Mouse (Mus musculus) gastrocnemius, adult 18-20 months (tissue): Measurements from ENCODE around the gene Gm20388. TPM values are rescaled to one million over a fixed set of nuclear protein-coding genes. Genes with fewer than 3 reads are reported as not detected.

Experiments
- DNase-seq: peaks from one replicate; pipeline ENCODE4 v3.0.0; 2021; ENCODE audit warnings: low spot score
- total RNA-seq, 2 experiments: library from RNA; stranded (reverse); gene quantifications; 2 replicates each; pipeline ENCODE4 v1.2.3; 2021

Gene Gm20388
- total RNA-seq, 2 experiments from 2014 or later: 10.5 to 12.3 TPM

DNA sequence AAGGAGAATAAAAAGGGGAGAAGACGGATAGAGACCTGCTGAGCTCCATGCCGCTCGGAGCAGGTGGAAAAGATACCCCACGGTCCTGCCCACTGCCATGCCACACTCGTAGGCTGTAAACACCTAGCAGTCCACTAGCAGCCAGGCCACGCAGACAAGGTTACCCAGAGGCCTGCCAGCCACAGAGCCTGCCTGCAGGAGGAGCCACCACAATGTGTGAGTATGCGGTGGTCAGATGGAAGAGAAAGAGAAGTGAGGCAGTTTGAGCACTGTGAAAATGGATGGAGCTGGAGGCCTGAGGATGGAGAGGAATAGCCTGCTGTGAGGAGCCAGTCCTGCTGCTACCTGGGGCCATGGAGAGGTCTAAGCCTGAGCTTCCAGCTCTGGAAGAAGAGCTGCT, 4173.0 kb downstream of the Gm20388 start:
- no peak for DNase-seq

DNA sequence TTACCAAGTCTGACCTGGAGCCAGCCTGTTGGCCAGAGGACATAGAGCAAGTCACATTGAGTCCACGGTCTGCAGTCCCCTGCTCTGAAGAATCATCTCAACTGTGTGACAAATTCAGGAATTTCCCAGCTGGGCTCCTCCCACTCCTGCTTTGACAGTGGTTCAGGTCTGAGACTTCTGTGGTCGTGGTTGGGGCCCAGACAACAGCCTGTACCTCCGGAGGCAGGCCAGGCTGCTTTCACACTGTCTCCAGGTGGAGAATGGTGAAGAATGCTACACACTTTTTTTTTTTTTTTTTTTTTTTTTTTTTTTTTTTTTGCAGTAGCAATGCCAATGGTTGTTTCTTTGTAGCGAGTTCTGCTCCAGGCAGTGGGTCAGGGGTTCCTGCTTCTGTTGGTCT, 4175.0 kb downstream of the Gm20388 start:
- DNase-seq: no peak

DNA sequence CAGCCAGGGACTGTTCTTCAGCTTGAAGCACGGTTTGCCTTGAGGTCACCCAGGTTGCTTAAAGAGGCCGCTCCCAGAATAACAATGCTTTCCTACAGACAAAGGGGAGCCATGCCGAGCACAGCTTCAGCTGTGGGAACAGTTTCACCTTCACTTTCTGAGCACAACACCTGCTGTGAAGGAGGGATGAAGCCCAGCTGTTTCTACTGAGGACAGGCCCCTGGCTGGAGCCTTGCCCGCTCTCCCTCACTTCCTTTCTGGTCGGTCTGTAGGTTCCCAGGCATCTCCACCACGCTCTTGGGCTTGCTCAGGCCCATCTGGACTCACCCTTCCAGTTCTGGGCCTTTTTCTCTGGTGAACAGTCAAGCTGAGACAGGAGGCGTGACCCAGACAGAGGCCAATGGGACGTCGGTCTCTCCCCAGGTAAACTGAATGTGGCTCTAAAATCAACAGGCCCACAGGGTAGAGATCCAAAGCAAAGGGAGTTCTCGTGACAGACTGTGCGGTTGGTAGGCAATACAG, 4177.5 kb downstream of the Gm20388 start:
- DNase-seq: no peak

DNA sequence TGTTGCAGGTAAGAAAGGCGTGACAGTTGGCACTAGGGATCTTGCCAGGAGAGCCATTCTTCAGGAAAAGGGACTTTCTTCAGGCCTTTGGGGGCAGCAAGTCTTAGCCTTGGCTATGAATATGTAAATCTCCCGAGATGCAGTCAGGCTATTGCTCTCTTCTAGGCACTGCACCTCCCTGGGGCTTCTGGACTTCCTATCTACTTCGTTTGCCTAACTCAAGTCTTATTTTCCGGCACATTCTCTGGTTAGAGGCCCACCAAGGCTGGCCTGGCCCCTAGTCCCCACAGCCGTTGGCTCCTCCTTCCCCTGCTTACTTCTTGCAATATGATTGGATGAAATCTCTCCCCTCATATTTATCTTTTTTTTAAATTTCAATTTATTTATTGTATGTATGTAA, 4178.4 kb downstream of the Gm20388 start:
- no peak for DNase-seq

DNA sequence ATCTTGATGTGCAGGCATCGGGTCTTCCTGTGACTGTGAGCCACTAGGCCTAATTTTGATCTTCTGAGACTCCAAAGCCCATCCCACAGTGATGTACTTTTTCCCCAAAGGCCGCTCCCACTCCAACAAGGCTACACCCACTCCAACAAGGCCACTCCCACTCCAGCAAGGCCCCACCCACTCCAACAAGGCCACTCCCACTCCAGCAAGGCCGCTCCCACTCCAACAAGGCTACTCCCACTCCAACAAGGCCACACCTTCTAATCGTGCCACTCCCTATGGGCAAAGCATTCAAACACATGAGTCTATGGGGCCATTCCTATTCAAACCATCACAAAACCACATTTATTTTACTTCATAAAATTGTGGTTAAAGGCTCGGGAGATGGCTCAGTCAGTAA, 4179.8 kb downstream of the Gm20388 start:
- no peak for DNase-seq

DNA sequence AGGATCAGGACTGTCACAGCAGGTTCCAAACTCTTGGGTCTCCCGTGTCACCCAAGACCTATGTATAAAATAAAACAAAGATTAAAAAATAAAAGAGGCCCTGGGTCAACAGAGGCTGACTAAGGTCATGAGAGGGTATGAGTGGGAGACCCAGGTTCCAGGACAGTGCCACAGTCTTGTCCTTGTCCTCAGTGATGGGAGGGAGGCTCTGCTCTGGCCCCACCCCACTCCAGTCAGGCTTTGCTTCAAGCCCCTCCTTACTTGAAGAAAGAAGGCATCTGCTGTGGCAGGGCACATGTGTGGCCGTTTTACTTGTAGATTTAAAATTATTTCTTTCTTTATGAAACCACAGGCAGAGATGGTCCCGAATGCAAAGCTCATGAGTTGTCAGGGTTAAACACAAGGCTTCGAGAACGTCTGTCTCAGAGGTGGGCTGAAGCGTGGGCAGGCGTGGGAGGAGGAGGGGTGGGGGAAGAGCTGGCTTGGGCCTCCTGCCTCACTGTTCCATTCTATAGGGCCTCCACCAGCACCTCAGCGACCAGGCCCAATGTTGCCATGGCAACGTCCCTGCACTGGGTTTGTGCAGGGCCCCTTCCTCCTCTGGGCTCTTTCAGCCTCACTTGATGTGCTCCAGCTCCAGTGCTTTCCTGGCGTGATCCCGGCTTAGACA, 4188.4 kb downstream of the Gm20388 start:
- DNase-seq: no peak

DNA sequence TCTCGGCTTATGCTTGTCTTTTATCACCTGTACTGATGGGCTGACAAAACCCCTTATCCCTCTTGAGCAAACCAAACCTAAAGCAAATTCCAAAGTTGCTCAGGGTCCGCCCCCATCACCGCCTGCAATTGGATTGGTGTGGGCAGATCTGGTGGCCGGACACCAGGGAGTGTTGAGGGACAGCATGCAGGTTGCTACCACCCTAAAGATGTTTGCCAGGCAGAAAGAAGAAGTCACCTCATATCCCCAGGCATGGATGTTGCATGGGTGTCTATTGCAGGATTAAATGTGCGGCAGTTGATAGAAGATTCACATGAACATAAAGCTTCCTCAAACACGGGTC, 4189.0 kb downstream of the Gm20388 start:
- no peak for DNase-seq

DNA sequence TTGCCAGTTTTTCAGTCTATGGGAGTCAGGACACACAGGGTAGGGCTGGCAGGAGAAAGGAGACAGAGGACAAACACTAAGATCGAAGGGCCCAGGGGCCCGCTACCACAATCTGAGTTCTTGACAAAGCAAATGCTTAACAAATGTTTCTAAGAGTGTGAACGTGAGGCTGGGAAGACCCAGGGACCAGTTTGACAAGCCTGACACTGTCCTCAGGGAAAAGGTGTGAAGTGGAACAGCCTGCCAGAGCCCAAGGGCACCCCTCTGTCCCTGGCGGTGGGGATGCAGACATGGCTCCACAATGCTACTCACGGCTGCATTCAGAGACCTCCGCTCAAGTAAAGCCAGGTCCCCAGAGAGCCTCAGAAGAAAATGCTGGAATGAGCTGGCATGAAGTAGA, 4195.2 kb downstream of the Gm20388 start:
- DNase-seq: no peak

DNA sequence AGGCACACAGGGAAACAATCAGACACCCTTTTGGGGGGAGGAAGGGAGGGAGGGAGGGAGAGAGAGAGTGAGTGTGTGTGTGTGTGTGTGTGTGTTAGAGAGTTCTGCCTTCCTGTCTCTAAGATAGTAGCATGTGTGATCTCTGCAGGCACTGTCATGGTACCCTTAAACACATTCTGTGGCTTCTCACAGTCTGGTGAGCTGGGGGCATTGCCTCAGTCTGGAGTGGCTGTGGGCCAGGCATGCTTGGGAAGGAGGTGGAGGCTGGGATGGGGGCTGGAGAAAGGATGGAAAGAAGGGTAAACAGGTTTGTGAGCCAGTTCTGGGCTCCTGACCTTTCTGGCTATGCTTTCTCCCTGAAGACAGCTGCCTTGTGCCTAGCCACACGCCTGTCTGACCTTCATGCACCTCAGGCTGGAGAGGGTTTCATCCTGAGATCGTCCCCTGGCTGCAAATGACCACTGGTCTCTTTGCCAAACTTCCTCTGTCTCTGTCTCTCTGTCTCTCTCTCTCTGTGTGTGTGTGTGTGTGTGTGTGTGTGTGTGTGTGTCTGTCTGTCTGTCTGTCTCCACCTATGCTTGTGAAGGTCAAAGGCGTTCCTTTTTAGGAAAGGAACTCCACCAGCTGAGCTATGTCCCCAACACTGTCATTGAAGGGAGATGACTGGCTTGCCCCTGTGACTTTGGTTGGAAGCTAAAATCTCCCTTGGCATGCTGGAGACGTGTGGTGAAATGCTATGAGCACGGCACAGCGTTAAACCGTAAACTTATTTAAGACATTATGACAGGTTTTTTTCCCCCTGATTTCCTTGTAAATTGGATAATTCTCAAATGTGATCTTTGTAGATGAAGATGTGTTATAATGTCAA, 4195.9 kb downstream of the Gm20388 start:
- no peak for DNase-seq

DNA sequence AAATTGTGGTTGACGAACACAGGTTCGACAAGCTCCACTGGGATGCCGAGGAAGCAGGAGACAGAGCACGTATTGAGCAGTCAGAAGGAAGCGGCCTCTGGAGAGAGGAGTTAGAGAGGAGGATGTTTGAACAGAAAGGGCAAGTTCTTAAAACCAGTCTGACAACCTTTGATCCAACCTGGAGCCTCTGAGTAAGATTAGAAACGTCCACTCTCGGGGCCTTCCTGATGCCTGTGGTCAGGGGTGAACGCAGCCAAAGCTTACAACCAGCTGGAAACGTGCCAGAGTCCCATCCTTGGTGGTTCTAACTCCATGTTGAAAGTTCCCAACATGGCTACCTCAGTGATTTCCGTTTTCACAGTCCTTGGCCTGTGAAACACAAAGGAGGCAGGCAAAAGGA, 4202.5 kb downstream of the Gm20388 start:
- no peak for DNase-seq

DNA sequence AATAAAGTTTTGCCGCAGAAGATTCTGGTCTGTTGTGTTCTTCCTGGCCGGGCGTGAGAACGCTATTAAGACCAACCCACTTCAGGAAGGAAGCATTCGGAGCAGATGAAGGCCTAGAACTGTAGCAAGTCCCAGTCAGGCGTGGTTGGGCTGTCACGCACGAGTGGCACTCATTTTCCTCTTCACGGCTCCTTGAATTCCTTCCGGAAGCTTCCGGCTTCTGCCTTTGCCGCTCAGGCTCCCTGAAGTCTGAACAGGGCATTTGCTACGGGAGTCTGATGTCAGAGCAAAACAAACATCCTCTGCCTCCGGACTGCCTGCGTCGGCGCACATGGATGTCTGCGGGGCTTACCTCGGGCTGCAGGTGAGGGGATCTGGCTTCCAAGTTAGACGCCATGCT, 4214.6 kb downstream of the Gm20388 start:
- no peak for DNase-seq

DNA sequence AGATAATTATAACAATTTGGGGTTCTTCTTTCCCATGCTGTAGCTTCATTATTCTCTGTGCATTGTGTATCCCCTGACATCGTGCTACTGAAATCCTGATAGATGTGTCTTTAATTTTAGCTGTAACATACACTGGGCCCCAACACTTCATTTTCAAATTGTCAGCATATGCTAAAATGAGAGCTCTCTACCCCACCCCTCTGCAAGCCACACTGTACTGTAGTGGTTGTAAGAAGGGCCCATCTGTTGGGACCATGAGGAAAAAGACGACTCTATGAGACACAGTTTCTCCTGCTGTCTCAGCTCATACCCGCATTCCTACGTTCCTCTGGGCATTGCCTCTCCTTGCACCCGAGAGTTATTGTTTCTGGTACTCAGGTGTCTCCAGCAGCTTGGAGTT, 4226.6 kb downstream of the Gm20388 start:
- DNase-seq: no peak

DNA sequence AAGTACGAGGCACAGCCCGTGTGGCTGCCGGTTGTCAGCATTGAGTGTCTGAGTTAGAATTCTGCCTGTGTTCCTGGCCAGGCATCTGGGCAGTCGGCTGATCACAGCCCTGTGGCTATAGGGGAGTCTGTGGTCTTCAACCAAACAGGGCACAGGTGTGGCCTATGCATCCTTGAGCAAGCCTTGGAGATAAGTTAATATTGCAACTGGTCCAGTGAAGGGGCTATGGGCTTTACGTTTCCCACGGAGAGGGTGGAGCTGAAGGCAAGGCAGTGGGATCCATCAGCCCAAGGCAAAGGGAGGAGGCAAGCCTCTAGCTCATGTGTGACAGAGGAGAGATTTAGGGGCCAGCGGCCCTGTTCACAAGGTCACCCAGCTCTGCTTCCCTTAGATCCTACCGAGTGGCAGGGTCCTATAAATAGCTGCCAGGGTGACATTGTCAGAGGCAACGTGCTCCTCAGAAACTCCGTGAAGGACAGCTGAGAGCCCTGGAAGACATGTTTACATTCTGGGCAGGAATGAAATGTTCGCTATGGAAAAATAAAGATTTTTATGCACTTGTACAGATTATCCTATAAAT, 4229.7 kb downstream of the Gm20388 start:
- no peak for DNase-seq

DNA sequence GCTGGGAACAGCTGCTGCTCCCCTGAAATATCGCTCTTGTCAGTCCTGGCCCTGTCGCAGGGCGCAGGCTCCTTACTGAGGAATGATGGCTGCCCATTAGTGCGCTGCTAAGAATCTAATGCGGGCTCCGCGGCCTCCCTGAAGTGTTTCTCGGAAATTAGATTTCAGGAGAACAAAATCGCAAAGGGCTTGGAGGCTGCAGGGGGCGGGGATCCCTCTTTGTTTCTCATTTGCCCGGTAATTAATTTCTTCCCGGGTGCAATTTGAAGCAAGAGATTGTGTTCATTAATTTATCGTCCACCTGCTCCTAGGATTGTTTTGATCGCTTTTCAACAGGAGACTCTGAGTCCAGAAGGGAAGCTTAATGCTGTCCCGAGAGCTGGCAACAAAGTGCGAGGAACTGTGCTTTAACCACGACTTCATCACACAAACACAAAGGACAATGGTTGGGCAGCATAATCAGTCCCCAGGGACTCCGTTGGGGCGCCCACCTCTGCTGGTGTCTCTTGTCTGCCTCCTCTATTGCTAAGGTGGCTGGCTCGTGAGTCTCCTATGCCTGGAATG, 4230.3 kb downstream of the Gm20388 start:
- no peak for DNase-seq

DNA sequence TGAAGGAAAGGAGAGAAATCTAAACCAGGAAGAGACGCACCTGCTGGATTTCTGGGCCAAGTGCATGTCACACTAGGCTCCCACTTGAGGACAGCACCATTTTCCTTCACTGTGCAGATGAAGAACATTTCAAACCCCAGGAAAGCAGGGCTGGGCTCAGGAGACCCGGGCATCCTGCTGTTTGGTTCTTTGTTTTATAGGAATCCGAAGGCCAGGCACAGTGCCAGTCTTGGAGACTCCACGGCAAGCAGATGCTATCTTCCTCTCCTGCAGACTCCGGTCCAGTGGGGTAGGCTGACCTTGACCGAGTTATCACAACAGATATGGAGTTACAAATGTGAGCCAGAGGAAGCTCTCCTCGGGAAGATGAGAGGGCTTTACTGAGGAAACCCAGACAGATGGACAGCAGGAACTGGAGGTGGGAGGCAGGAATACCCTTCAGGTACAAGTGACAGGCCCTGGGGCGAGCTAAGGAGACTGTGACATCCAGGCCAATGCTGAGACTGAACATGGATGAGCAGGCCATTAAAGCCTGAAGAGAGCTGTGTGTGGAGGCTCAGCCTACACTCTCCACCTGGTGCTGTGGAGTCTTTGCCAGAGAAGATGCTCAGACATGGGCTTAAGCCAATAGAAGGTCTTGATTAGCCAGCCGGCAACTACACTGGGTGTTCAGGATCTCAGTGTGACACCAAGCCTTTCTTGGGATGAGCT, 4231.2 kb downstream of the Gm20388 start:
- DNase-seq: no peak

DNA sequence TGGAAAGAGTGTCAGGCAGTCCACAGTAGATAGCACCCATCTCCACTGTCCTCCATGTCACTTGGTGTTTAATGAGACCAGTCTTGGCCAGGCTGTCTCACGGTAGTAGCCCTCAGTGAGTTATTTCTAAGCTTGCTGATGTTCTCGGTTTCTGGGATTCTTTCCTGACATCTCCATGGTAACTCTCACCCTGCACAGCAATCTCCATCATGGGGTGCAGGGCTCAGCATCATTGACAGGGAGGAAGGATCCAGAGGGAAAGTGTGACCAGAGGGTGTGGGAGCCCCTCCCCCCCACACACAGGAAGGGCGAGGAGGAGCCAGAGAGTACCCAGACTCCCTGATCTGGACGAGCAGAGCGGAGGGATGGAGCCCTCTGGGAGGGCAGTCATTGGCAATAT, 4232.4 kb downstream of the Gm20388 start:
- no peak for DNase-seq

DNA sequence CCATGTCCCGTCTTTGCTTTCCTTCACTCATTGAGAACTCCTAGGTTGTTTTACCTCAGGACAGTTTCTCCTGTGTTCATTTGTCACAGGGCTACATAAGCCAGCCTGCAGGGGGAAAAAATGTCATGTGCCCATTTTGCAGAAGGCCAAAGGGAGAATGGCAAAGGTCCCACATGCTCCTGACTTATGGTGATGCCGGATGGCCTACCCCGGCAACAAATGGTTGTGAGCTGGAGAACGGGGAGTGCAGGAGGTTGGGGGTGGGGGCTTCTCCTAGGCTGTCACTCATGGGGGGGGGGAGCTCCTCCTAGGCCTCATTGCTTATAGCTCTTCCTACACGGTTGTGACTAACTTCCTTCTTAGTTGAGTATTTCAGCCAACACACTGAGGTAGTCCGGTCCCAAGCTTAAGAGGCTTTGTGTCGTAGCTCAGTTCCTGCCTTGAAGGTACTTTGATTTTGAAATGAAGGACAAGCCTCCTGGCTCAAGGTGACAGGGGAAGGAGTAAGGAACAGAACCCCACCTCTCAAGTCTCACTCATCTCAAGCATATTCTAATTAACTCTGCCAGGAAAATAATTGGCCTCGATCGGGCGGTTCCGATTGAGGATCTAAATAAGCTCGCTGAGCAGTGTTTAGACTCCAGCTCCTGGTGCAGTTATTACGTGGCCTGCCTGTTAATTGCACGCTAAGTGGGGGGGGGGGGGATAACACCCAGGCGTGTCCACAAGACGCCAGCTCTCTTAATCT, 4233.4 kb downstream of the Gm20388 start:
- DNase-seq: no peak

DNA sequence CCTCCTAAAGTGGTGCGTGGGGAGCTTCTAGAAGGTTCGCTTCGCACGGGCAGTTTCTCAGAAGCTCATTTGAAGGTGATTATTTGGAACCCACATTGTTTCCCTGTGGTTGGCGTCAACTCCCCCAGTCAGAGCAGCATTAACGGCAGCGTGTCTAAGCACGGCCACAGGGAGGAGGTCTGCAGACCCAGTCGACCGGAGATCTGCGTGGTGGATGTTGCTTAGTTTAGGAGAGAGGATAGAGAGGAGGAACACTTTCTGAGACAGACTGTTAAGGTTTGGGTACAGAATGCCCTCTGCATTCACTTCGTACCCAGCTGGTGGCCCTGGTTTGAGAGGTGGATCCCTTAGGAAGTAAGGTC, 4234.0 kb downstream of the Gm20388 start:
- DNase-seq: no peak

DNA sequence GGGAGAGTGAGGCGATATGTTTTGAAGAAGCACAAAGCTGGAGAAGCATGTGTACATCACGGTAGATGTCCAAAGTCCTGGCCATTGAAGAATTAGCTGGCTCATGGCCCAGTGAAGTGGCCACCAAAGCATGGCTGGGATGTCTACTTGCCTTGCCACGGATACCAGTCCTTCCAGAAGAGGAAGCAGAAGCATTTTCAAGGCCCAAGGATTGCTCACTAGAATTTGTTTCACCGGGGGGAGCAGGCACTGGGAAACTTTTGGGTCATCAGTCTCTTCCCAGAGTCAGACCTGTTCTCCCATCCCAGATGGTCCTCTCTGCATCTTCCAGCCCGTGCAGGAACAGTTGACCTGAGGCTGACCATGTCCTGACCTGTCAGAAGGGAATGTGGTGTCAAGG, 4235.6 kb downstream of the Gm20388 start:
- no peak for DNase-seq

DNA sequence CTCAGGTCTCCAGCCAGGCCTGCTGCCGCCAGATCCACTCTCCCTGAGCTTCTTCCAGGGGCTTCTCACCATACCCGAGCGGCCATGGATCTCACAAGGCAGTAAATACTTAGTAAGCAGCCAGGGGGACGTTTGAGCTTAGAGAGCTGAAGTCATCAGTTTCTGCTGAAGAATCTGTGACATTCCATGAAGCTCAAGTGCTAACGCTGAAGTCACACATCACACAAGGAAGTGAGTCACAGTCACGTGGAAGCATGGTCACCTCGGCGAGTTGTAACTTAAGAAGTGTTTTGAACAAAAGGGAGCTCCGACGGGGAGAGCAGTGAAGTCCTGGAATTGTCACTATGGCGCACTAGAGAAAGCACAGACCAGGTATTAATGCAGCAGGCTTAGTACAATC, 4239.4 kb downstream of the Gm20388 start:
- no peak for DNase-seq

DNA sequence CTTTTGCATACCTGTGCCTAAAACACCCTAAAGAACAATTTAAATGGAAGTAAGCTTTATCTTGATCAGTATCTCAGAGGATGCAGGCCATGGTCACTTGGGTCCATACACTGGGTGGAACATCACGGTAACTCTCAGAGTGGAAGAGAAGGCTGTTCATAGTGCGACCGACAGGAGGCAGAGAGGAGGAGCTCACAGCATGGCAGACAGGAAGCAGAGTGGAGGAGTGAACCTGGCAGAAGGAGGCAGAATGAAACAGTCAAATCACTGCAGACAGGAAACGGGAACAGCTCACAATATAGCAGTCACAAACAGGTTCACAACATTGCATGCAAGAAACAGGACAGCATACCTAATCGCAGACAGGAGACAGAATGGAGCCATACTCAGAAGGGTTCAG, 4239.9 kb downstream of the Gm20388 start:
- DNase-seq: no peak
